Mouse (Mus musculus) spleen, postnatal 36 days (tissue): ENCODE measurements at regions not wholly inside any gene's neighbourhood (a gene's known extent, or its start where the extent isn't known, plus 50 kb on each side); places are given as distances from the start of the nearest gene placed in this dataset.
"Not testable (repeated sequence)": the region's sequence is repeated elsewhere in the genome, so short reads cannot be mapped to it uniquely, and the experiment has no call there.

Experiments used
- DNase-seq, 2 experiments: peaks; one replicate each; pipeline ENCODE4 v3.0.0; 2022; ENCODE audit warnings: low spot score in 2 of 2, mixed read lengths in 1 of 2

DNA sequence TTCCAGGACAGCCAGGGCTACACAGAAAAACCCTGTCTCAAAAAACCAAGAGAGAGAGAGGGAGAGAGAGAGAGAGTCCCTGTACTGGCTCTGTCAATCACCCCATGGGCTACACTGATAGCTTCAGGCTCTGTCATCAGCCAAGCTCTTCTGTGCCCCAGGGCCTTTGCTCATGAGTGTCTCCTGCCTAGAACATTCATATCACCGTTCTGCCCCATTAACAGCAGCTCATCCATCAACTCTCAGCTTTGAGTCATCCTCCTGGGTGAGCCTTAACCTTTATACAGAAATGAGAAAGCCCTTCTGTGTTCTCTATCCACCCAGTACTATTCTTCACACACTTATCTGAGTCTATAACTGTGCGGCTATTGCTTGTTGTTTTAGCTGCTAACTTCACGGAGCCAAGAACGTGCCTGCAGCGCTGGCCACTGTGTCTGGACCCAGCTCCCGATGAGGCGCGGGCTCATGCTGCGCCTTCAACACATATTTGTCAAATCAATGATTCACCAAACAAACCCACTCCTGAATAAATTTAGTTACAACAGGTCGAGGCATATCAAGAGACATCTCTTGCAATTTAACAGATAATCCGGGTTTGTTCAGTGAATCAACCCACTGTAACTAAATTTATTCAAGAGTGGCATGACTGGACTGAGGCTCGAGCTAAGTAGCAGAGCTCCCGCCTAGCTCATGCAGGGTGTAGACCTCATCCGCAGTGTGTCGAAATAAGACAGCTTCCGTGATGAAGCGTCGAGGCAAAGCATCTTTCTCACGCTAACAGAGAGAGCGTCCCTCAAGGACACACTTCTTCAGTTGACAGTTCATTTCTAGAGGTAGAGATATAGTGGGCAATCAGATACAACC lies 152.1 kb downstream of the Katnal1 start:
- no peak for DNase-seq

DNA sequence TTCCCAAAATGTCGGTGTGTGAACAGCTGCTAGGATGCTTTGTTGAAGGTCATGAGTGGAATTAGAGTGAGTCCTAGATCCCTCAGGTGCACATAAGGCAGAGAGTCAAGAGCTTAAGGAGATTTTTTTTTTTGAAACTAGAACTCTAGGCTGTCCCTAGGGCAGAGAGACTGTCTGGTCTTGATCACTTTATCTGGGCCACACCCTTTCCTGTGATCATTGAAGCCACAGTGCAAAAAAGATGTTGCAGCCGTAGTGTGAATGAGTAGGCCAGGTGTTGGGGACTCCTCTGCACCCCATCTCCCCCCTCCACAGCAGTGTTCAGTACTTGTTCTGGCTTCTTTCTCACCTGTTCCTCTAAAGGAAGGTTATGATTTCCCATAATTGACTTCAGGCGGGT lies 153.9 kb downstream of the Katnal1 start:
- DNase-seq, result no peak

DNA sequence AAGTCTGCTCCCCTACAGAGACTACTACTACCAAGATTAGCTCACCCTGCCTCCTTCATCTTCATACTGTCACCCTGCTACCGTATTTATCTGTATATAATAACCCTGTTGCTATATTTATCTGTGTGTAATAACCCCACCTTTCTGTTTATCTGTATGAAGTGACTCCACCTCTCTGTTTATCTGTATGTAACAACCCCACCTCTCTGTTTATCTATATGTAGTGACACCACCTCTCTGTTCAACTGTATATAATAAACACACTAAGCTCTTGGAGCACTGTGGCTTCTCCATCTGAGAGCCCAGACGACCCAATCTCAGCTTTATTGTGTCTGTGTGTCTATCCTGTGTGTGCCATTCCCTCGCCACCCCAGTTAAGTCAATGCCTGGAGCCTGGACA lies 154.7 kb downstream of the Katnal1 start:
- no peak for DNase-seq

DNA sequence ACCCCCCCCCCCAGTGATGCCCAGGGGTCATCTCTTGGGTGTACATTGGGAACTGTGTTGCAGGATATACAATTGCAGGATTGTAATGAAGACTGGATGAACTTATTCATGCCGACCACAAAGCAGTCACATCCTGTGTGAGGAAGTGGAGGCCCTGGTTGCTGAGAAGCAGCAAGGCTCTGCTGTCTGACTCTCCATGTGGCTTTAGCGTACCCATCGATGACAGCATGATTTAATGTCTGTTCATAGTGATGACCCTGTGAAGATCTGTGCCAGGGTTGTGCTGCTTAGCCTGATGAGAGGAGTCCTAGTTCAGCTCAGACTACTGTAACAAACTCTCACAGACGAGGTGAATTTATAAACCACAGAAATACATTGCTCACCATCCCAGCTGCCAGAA lies 159.7 kb downstream of the Katnal1 start:
- DNase-seq, result no peak

DNA sequence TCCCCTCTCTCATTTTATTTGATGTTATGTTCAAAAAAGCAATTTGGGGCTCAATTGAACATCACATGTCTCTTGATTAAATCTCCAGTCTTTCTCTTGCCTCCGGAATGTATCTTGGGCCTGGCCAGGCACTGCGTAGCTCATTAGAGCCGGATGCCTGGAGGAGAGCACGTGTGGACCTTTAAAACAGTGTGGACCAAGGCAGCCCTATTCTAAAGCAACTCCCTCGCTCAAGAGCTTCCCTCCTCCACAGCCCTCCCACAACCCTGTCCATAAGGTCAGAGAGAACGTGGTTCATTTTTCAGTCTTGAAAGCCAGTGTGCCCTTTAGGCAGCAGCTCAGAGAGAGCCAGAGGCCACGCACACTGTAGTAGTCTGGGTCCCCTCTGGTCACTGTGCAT lies 160.8 kb downstream of the Katnal1 start:
- DNase-seq, result no peak

DNA sequence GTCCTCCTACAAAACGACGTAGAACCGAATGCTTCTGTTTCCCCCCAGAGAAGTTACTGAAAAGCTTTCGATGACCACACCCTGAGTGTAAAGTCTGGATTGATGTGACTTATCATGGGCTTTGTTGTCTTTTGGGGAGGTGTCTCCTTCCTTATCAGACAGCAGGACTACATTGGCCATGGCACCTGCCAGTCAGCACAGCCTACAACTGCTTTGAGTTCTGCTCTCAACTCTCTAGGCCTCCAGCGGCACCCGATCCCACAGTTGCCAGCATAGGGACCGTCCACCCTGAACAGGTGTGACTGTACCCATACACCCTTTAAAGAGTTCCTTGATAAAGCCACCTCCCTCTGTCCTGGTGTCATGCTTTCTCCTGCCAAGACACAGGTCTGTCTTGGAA lies 163.1 kb downstream of the Katnal1 start:
- DNase-seq, result no peak

DNA sequence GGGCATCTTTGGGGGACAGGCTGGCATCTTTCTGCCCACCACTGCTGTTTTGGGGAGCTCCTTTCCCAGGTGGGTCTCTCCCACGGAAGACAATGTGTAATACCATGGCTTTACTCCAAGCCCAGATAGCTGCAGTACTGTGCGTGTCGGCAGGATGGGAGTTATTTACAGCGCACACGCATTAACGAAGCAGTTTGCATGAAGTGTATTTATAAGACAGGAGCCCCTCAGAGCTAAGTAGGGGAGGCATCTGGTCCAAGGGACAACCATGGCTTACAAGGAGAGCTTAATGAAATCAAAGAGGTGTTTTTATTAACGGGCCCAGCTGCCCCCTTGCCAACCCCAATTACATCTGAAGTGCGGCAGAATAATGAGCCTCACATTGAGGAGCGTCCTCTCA lies 169.0 kb downstream of the Katnal1 start:
- no peak for DNase-seq

DNA sequence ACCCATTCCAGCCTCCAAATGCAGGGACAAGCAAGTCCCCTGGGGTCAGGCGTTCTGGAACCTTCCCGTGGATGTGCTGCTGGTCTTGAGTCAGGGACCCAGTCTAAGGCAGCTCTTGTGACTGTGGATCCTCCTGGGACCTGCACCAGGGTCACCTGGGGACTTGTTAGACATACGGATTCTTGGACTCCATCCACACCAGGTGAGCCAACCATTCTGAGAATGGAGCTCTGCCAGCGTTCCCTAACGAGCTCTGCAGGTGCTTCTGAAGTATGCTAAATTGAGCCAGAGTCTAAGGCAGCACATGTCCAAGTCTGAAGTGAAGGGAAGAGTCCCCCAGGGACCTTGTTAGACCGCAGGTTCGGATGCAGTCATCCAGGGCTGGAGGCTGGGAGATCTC lies 170.3 kb downstream of the Katnal1 start:
- DNase-seq, result no peak

DNA sequence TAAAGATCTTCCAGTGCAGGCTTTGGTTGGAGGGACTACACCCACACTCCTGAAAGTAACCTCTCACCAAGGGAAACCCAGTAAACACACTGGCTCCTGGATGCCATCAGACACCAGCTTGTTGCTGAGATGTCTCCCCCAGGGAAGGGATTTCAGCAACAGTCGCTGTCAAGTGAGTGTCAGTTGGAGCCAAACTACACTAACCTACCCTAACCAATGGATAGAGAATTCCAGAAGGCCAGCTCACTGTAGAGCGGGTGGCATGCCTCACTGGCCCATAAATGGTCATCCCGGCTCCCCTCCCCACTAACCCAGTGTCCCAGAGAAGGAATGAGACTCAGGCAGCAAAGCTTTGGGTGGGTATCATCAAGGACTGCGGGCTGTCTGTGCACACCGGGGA lies 171.4 kb downstream of the Katnal1 start:
- DNase-seq, result no peak

DNA sequence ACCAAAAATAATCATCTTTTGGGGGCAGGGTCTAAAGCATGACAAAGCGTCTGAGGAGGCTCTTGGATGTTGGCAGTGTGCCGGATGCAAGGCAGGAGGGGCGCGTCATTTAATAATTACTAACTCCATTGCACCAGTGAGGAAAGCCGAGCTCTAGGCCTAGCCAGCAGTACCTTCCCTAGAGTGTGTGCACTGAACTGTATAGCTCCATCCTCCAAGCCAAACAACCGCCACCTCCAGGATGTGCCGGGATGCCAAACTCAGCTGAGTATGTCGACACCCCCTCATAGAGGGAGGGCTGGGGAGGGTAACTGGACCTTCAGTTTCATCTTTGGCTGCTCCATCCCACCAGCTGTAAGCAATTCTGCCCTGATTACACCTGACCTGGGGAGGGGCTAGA lies 171.9 kb downstream of the Katnal1 start:
- no peak for DNase-seq

DNA sequence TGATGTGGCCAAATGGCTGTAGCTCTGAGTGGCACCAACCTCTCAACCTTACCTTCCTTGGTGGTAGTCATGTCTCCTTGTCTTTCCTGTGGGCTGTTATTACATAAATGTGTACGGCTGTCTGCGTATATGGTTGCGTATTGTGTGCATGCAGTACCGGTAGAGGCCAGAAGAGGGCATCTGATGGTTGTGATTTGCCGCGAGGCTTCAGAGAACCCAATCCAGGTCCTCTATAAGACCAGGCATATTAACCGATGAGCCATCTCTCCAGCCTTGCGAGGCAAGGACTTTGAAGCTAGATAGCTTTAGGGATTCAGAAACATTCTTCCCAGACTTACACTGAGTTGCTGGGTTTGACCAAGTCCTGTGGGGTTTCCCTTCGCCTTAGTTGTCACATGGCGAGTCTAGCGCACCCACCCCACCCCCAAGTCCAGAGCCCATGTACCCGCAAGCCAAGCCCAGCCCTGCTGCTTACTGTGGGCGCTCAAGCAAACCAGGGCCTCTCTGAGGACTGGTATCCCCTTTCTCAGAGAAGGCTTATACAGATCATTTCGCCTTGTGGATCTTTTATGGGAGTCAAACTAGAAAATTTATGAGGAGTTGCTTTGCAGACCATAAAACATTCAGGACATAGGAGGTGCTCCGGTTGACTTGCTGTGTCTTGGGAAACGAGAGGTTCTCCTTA lies 172.7 kb downstream of the Katnal1 start:
- no peak for DNase-seq

DNA sequence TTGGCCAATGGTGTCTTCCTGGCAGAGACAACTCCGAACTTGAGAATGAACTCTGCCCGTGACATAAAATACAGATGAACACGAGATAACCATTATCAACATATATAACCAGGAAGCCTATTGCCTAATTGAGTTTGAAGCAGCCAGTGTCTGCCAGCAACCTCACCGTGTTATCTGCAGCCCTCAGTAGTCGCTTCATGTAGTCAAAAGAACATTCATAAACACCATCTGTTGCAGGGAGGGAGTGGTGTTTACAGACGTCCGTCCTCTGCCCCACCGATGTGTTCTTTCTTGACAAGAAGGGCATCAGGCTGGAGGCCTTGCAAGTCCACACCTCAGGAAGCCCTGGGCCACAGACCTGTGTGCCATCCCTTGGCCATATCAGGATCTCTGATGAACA lies 173.3 kb downstream of the Katnal1 start:
- DNase-seq, result no peak

DNA sequence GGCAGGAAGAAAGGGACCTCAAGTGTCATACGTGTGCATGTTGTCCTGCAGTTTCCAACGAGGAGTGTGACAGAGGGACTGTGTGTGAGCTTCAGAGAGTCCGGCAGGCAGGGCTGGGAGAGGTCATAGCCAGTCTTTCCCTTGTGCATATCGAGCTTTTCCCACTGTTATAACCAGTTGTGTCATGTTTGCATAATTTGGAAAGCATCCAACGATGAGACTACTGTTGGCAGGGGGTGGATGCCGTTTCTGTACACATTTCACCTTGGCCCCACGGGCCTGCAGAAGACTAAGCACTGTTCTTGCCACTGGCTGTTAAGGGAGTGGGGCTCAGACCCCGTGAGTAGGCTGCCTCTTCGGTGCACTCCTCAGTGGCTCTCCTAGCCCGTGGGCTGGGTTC lies 174.2 kb downstream of the Katnal1 start:
- DNase-seq, result no peak

DNA sequence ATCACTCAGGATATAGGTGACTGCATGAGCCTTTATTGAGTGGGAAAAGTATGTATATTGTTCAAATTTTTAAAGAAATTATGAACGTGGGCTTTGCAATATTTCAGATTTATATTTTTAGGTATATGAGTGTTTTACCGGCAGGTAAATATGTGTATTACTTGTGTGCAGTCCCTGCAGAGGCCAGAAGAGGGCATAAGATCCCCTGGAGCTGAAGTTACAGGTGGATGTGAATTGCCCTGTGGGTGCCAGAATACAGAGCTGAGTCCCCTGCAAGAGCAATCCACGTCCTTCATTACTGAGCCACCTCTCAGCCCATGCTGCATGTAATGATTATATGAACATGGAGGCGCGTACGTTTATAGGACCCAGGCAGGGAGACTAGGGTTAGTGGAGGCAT lies 174.8 kb downstream of the Katnal1 start:
- no peak for DNase-seq

DNA sequence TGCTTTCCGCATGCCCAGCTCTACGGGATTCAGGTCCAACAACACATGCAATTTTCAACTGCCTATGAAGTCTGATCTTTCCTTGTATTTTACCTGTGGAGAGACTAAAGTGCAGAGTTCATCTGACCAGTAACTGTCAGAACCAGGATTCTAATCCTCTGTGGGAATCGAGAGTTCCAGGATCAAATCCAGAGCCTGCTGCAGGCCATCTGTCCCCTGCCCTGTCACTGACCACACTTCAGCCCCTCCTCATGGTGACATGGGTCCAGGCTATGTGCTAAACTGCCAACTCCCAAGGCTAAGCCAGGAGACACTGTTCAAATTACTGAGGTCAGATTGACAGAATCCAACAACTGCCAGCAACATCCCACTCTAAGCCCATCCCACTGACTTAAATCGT lies 175.7 kb downstream of the Katnal1 start:
- DNase-seq, result no peak

DNA sequence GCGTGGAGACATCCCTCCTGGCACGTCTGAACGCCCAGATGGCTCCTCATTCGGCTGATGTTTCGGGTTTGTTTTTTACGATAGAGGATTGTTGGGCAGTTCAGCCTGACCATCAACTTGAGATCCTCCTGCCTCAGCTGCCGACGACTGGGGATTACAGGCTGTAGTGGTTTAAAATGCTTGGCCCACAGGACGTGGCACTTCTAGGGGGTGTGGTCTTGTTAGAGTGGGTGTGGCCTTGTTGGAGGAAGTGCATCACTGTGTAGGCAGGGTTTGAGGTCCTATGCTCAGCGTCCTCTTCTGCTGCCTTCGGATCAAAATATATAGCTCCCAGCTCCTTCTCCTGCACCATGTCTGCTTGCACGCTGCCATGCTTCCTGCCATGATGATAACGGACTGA lies 177.1 kb downstream of the Katnal1 start:
- no peak for DNase-seq

DNA sequence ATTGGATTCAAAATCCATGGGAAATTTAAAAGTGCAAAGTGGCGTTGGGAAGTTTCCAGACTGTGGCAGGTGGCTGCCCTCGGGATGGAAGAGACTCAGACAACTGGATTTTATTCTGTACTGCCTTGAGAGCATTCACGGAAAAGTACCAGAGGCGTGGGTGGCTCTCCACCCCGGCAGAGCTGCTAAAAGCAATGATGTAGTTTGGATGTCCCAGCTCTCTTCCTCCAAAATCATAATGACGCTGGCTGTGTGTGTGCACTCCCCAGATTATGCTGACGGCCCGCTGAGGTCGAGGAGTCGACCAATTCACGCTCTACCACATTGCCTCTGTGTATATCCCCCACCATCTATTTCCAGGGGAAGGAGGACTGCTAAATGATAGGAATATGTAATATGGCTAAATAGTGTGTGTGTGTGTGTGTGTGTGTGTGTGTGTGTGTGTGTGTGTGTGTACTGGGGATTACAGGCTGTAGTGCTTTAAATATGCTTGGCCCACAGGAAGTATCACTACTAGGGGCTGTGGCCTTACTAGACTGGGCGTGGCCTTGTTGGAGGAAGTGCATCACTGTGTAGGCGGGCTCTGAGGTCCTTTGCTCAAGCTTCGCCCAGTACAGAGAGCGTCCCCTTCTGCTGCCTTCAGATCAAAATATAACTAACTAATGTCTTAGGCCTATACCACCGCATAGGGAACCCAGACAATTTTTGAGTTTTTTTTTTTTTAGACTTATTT lies 179.0 kb downstream of the Katnal1 start:
- no peak for DNase-seq

DNA sequence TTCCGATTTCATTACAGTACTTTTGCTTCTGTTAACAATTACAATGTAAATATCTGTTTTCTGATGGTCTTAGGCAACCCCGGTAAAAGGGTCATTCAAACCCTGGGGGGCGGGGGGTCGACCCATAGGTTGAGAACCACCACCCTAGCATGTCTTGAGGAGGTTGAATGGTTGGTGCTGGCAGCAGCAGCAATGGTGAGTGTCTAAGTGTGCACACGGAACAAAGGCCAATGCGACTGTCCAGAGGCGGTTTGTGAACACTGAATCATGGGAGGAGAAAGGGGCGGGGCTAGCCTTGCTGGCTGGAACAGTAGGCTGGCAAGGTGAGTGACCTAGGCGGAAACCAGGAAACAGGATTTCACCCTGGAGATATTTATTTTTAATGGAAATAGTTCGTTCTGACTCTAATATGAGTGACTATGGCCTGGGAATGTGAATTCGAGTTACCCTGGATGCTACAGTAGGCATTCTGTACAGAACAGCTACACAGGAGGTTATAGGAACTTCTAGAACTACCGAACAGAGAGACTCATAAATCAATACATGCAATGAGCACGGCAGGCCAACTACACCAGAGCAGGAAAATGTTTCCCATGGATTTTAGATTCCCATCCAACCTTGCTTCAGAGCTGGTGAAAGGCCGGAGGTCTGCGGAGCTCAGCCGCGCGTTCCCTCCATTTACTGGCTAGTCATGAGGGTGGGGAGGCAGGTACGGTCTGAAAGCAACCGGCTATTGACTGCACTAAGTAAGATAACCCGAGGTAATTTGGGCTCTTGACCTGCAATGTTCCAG lies 181.0 kb downstream of the Katnal1 start:
- DNase-seq, result no peak

DNA sequence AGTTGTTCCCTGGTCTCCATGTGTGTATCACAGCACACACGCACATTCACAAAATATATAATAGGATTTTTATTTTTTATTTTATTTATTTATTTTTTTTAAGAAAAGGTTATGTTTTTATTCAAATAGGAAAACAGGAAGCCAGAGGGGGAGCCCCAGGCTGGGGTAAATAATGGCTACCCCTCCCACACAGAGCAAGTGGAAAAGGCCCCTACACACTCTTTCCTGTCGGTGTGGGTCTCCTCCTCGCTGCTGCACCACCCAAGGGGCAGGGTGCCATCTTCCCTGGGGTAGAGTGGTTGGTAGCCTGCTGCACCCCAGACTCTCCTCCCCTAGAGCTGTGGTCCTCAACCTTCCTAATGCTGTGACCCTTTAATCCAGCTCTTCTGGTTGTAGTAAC lies 181.6 kb downstream of the Katnal1 start:
- no peak for DNase-seq

DNA sequence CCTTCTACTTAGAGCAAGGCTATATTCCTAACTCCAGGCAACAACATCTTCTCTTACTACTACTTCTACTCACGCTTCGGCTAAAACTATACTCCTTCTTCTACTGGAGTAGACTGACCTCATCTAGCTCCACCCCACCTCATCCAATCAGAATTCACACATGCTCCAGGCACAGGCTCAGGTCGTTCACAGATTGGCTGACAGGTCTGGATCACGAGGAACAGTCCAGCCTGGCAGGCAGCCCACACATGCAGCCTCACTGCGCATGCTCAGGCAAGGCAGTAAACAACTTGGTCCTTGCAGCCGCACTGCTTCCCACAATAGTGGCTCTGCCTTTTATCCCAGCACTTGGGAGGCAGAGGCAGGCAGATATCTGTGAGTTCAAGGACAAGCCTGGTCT lies 182.4 kb downstream of the Katnal1 start:
- not testable (repeated sequence) for DNase-seq

DNA sequence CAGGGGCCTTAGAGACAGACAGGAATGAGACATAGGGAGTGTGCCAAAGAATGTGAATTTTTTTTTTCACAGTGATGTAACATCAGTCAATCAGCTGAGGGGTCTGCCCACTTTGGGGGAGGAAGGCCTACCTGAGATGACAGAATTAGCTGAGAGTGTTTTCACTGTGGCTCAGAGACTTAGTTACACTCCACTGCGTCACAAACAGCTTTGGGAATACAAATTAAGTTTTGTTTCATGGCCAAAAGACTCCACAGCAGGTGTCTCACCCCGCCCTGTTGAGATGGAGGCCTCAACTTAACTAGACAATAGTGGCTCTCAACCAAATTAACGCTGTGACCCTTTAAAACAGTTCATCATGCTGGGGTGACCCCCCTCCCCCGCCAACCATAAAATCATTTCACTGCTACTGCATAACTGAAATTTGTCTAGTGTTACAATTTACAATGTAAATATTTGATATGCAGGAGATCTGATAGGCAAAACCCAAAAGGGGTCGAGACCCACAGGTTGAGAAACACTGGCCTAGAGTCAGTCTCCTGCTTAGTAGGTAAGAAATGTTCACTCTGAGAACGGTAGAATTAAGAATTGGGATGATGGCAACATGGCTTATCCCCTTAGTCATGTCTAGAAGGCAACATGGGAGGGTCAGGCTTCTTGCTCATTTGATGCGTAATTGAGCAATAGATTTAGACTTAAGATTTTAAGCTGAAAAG lies 184.3 kb downstream of the Katnal1 start:
- no peak for DNase-seq
